Mouse (Mus musculus) bone marrow macrophage, adult 2 months (primary cell): ENCODE measurements around the gene Intu.

Experiments used
- CTCF ChIP-seq: IDR thresholded peaks from 2 replicates; pipeline ENCODE4 v1.5.1; 2012; ENCODE audit warnings: low read depth, mild to moderate bottlenecking, low read length, moderate library complexity
- POLR2A ChIP-seq: IDR thresholded peaks from 2 replicates; pipeline ENCODE4 v1.6.1; 2012; ENCODE audit warnings: mild to moderate bottlenecking, low read depth, low read length, borderline replicate concordance

GRCm38 (mm10) chr3:40669395-40669794, 138.3 kb downstream of the Intu start:
- no peak for TF ChIP-seq POLR2A
- TF ChIP-seq CTCF = no peak
